Mouse (Mus musculus): Measurements from ENCODE around the gene Commd1. TPM values are rescaled to one million over a fixed set of nuclear protein-coding genes. Genes with fewer than 3 reads are reported as not detected.

The Commd1 gene
- polyA plus RNA-seq, 1 experiment from 2014 or later: 217 TPM

DNA sequence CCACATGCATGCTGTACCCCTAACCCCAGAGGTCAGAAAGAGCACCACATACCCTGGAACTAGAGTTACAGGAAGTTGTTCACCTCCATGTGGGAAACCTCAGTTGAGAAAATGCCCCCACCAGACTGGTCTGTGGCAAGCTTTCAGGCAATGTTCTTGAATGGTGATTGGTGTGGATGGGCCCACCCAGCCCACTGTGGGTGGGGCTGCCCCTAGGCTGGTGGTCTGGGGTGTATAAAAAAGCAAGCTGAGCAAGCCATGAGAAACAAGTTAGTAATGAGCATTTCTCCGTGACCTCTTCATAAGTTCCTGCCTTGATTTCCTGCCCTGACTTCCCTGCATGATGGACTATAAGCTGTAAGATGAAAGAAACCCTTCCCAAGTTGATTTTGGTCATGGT, 20.1 kb downstream of the Commd1 start:
- Histone ChIP-seq H3K4me3 (ENCODE audit: low read depth, low read length) (no peak overlapping the region), H3K9me3 (ENCODE audit: low read length) (no peaks in the 10 kb centered on the region), H3K27me3 (replicated peaks; ENCODE audit: insufficient read depth, low read length) (no peaks in the 10 kb centered on the region), H3K9ac (replicated peaks; ENCODE audit: low read depth) (no peak overlapping the region), H3K4me1 (ENCODE audit: insufficient read depth, low read depth, low read length) (no peaks in the 10 kb centered on the region), H3K27ac (ENCODE audit: low read length) (no peak overlapping the region), H3K36me3 (ENCODE audit: insufficient read depth, low read length) (no peaks in the 10 kb centered on the region), H3K4me2 (replicated peaks; ENCODE audit: low read depth, low read length) (no peak overlapping the region)
- 84% methylated on average over 1 of the region's 1 CpGs for WGBS
- TF ChIP-seq EP300 (IDR thresholded peaks at IDR 0.05): no peak
- no peak for TF ChIP-seq CTCF (IDR thresholded peaks at IDR 0.05)
- ATAC-seq: no peak
- no peak for DNase-seq (ENCODE audit: low spot score)

DNA sequence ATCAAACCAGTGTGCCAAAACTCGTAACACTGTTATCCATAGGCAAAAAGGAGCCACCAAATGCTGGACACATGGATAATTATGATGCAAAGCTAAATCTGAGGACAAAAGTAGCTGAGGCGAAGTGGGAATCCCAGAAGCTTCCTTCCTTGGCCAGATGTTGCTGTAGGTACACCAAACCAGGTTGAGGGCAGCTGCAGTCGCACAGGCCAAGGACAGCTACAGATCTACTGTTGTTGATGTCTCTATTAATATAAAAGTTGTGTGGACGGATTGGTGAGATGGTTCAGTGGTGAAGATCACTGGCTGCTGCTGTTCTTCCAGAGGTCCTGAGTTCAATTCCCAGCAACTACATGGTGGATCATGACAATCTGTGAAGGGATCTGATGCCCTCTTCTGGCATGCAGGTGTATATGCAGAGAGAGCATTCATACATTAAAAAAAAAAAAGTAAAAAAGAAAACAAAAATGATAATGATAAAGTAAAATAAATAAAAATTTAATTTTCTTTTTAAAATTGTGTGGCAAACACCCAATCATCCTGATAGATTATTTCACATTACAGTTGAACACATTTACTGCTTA, 24.3 kb downstream of the Commd1 start:
- Histone ChIP-seq H3K4me2 (replicated peaks; ENCODE audit: low read depth, low read length) (no peak overlapping the region), H3K4me3 (ENCODE audit: low read depth, low read length) (no peak overlapping the region), H3K27me3 (replicated peaks; ENCODE audit: insufficient read depth, low read length) (no peaks in the 10 kb centered on the region), H3K36me3 (ENCODE audit: insufficient read depth, low read length) (no peaks in the 10 kb centered on the region), H3K9ac (replicated peaks; ENCODE audit: low read depth) (no peak overlapping the region), H3K9me3 (ENCODE audit: low read length) (no peaks in the 10 kb centered on the region), H3K4me1 (ENCODE audit: insufficient read depth, low read depth, low read length) (no peaks in the 10 kb centered on the region), H3K27ac (ENCODE audit: low read length) (no peak overlapping the region)
- no peak for DNase-seq (ENCODE audit: low spot score)
- TF ChIP-seq CTCF (IDR thresholded peaks at IDR 0.05): peak; percentile 70
- no peak for TF ChIP-seq EP300 (IDR thresholded peaks at IDR 0.05)
- no peak for ATAC-seq
- WGBS: 91% methylated on average over 4 of the region's 4 CpGs

DNA sequence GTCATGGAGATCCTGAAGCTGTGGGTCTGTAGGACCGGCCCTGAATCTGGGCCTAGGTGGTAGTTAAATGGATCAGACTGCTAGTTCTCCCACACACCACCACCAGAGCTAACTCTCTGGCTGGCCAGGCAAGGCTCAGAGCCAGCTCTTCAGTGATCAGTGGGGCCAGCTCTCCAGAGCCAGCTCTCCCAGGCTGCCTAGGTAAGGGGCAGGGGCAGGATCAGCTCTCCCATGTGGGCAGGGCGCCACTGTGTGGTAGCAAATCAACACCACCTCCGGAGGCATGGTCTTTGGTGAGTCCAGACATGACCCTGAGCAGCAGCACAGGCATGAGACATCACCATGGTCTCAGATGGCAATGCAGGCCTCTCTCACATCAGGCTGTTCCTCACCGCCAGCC, 25.4 kb downstream of the Commd1 start:
- ATAC-seq: peak; percentile 92
- H3K27ac ChIP-seq (ENCODE audit: low read length): no peak overlapping the region
- H3K9me3 ChIP-seq (ENCODE audit: low read length): no peaks in the 10 kb centered on the region
- H3K4me1 ChIP-seq (ENCODE audit: insufficient read depth, low read depth, low read length): no peaks in the 10 kb centered on the region
- no peak overlapping the region for H3K9ac ChIP-seq (replicated peaks; ENCODE audit: low read depth)
- TF ChIP-seq CTCF (IDR thresholded peaks at IDR 0.05) (peak; percentile 91), EP300 (IDR thresholded peaks at IDR 0.05) (no peak)
- no peak overlapping the region for H3K4me3 ChIP-seq (ENCODE audit: low read depth, low read length)
- DNase-seq (ENCODE audit: low spot score): peak; percentile 75
- H3K4me2 ChIP-seq (replicated peaks; ENCODE audit: low read depth, low read length): no peak overlapping the region
- H3K36me3 ChIP-seq (ENCODE audit: insufficient read depth, low read length): no peaks in the 10 kb centered on the region
- H3K27me3 ChIP-seq (replicated peaks; ENCODE audit: insufficient read depth, low read length): no peaks in the 10 kb centered on the region
- 63% methylated on average over 4 of the region's 4 CpGs for WGBS

DNA sequence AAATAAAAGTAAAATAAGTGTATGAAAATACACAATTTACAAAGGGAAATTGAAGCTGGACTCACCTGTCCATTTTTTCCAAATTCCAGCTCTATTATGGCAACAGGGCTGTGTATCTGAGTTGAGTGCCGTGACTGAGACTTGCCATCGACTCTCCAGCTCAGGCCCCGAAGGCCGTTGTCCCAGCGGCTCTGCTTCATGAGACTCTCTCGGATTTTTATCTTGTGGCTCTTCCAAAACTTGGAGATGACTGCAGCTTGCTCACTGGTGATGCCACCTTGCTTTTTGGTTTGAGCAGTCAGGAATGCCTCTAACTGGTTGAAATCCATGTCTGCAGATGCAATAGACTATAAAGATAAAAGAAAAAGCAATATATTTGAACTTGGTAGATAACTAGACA, 25.8 kb downstream of the Commd1 start:
- DNase-seq (ENCODE audit: low spot score): no peak
- 92% methylated on average over 6 of the region's 6 CpGs for WGBS

DNA sequence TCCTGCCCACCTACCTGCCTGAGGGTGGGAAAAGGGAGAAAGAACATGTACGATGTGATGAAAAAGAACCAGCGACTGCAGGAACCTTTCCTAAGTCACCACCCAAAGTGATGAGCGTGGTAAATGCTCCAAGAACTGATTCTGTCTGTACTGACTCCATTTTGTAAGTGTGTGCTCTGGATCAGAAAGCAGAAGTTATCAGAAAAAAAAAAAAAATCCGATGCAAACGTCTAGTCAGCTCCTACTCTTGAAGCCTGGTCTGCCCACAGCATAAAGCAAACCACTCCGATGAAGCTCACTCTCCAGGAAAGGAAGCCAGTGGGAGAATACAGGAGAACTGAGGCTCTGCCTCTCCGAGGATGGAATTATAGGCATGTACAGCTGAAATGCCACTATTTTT, 29.5 kb downstream of the Commd1 start:
- H3K27ac ChIP-seq (ENCODE audit: low read length): no peak overlapping the region

More for the DNA sequence above, 25.8 kb downstream of the Commd1 start:
- H3K36me3 ChIP-seq (ENCODE audit: insufficient read depth, low read length): no peaks in the 10 kb centered on the region
- ATAC-seq: no peak
- H3K27me3 ChIP-seq (replicated peaks; ENCODE audit: insufficient read depth, low read length): no peaks in the 10 kb centered on the region
- H3K4me2 ChIP-seq (replicated peaks; ENCODE audit: low read depth, low read length): no peak overlapping the region
- H3K9me3 ChIP-seq (ENCODE audit: low read length): no peaks in the 10 kb centered on the region
- no peak for TF ChIP-seq EP300 (IDR thresholded peaks at IDR 0.05)
- no peak for TF ChIP-seq CTCF (IDR thresholded peaks at IDR 0.05)
- H3K4me3 ChIP-seq (ENCODE audit: low read depth, low read length): no peak overlapping the region
- H3K4me1 ChIP-seq (ENCODE audit: insufficient read depth, low read depth, low read length): no peaks in the 10 kb centered on the region
- H3K27ac ChIP-seq (ENCODE audit: low read length): no peak overlapping the region
- no peak overlapping the region for H3K9ac ChIP-seq (replicated peaks; ENCODE audit: low read depth)

DNA sequence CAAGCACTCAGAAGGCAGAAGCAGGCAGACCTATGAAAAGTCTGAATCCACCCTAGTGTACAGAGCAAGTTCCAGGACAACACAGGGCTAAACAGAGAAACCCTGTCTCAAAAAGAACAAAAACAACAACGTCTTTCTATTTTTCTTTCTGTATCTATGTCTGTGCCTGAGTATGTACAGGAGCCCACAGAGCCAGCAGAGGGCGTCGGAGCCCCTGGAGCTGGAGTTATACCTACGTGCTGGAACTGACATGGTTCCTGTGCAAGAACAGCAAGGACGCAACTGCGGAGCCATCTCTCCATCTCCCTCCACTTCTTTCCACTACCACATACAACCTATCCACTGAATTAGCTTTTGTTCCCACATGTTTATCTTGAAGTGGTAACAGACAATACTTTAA, 32.1 kb downstream of the Commd1 start:
- Histone ChIP-seq H3K9ac (replicated peaks; ENCODE audit: low read depth) (no peak overlapping the region), H3K27me3 (replicated peaks; ENCODE audit: insufficient read depth, low read length) (no peaks in the 10 kb centered on the region), H3K4me3 (ENCODE audit: low read depth, low read length) (no peak overlapping the region), H3K4me2 (replicated peaks; ENCODE audit: low read depth, low read length) (no peak overlapping the region), H3K27ac (ENCODE audit: low read length) (no peak overlapping the region), H3K9me3 (ENCODE audit: low read length) (no peaks in the 10 kb centered on the region), H3K36me3 (ENCODE audit: insufficient read depth, low read length) (no peaks in the 10 kb centered on the region), H3K4me1 (ENCODE audit: insufficient read depth, low read depth, low read length) (no peaks in the 10 kb centered on the region)
- ATAC-seq (no peak), DNase-seq (ENCODE audit: low spot score) (no peak)
- no peak for TF ChIP-seq EP300 (IDR thresholded peaks at IDR 0.05)
- peak; percentile 21; the same call in 1 of the 2 replicates for TF ChIP-seq CTCF (IDR thresholded peaks at IDR 0.05)
- 88% methylated on average over 6 of the region's 6 CpGs for WGBS

More for the DNA sequence above, 29.5 kb downstream of the Commd1 start:
- TF ChIP-seq EP300 (IDR thresholded peaks at IDR 0.05) (no peak), CTCF (IDR thresholded peaks at IDR 0.05) (no peak)
- 92% methylated on average over 7 of the region's 7 CpGs for WGBS
- no peaks in the 10 kb centered on the region for H3K4me1 ChIP-seq (ENCODE audit: insufficient read depth, low read depth, low read length)
- no peaks in the 10 kb centered on the region for H3K36me3 ChIP-seq (ENCODE audit: insufficient read depth, low read length)
- no peaks in the 10 kb centered on the region for H3K9me3 ChIP-seq (ENCODE audit: low read length)
- no peak for DNase-seq (ENCODE audit: low spot score)
- ATAC-seq: no peak
- H3K4me2 ChIP-seq (replicated peaks; ENCODE audit: low read depth, low read length): no peak overlapping the region
- H3K9ac ChIP-seq (replicated peaks; ENCODE audit: low read depth): no peak overlapping the region
- no peak overlapping the region for H3K4me3 ChIP-seq (ENCODE audit: low read depth, low read length)
- no peaks in the 10 kb centered on the region for H3K27me3 ChIP-seq (replicated peaks; ENCODE audit: insufficient read depth, low read length)

DNA sequence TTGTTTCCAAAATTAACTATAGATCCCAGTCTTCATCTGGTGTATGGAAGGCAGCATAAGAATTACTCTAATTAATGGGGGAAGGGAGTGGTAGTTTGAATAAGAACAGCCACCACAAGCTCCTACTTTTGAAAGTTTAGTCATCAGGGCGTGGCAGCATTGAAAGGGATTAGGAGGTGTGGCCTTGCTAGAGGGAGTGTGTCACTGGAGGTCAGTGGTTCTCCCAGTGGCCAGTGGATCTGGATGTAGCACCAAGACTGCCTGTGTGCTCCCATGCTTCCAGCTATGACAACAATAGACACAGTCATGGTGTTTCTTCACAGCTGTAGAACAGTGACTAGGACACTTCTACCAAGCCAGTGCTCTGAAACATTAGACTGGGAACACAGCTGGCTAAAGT, 33.1 kb downstream of the Commd1 start:
- TF ChIP-seq EP300 (IDR thresholded peaks at IDR 0.05): no peak
- TF ChIP-seq CTCF (IDR thresholded peaks at IDR 0.05): no peak
- Histone ChIP-seq H3K4me1 (ENCODE audit: insufficient read depth, low read depth, low read length) (no peaks in the 10 kb centered on the region), H3K4me3 (ENCODE audit: low read depth, low read length) (no peak overlapping the region), H3K9me3 (ENCODE audit: low read length) (no peaks in the 10 kb centered on the region), H3K9ac (replicated peaks; ENCODE audit: low read depth) (no peak overlapping the region), H3K4me2 (replicated peaks; ENCODE audit: low read depth, low read length) (no peak overlapping the region), H3K36me3 (ENCODE audit: insufficient read depth, low read length) (no peaks in the 10 kb centered on the region), H3K27me3 (replicated peaks; ENCODE audit: insufficient read depth, low read length) (no peaks in the 10 kb centered on the region), H3K27ac (ENCODE audit: low read length) (no peak overlapping the region)
- 88% methylated on average over 1 of the region's 1 CpGs for WGBS
- ATAC-seq (no peak), DNase-seq (ENCODE audit: low spot score) (peak; percentile 22)

Data from lung, postnatal 0 days (tissue).